Mouse (Mus musculus) C2C12 (cell line): ENCODE measurements around the gene Unc5cl. TPM values are rescaled to one million over a fixed set of nuclear protein-coding genes. Genes with fewer than 3 reads are reported as not detected.

Experiments
- H3K27me3 ChIP-seq: one replicate; pipeline ENCODE4 v1.6.1; 2011; ENCODE audit not compliant: control insufficient read depth, insufficient read depth, insufficient read length
- H3K36me3 ChIP-seq: one replicate; pipeline ENCODE4 v1.6.1; 2011; ENCODE audit not compliant: control insufficient read depth, insufficient read depth
- H3K4me3 ChIP-seq: one replicate; pipeline ENCODE4 v1.5.1; 2011; ENCODE audit warnings: mild to moderate bottlenecking, control low read depth; ENCODE audit not compliant: poor library complexity, insufficient read depth, severe bottlenecking
- H3K79me2 ChIP-seq: one replicate; pipeline ENCODE4 v1.6.1; 2011; ENCODE audit not compliant: control insufficient read depth, insufficient read depth
- H3K79me3 ChIP-seq: one replicate; pipeline ENCODE4 v1.6.1; 2011; ENCODE audit warnings: low read depth, control low read depth
- H3ac ChIP-seq: one replicate; pipeline ENCODE3; 2011; ENCODE audit warnings: low read depth; ENCODE audit not compliant: control insufficient read depth, insufficient read length
- CEBPB ChIP-seq: IDR thresholded peaks from one replicate; pipeline ENCODE4 v1.6.1; 2011; ENCODE audit warnings: low read depth, mild to moderate bottlenecking, control low read depth, moderate library complexity
- CTCF ChIP-seq: IDR thresholded peaks from one replicate; pipeline ENCODE4 v1.5.1; 2011; ENCODE audit not compliant: control insufficient read depth, insufficient read depth, insufficient read length
- FOSL1 ChIP-seq: IDR thresholded peaks from one replicate; pipeline ENCODE4 v1.8.0; 2011; ENCODE audit warnings: mild to moderate bottlenecking, low read length; ENCODE audit not compliant: poor library complexity, insufficient read depth, severe bottlenecking
- MAX ChIP-seq: IDR thresholded peaks from one replicate; pipeline ENCODE4 v1.6.1; 2011; ENCODE audit warnings: mild to moderate bottlenecking, control low read depth
- MYOD1 ChIP-seq: IDR thresholded peaks from one replicate; pipeline ENCODE4 v1.6.1; 2011; ENCODE audit warnings: low read depth; ENCODE audit not compliant: control insufficient read depth, insufficient read length
- MYOG ChIP-seq: IDR thresholded peaks from one replicate; pipeline ENCODE4 v1.6.1; 2011; ENCODE audit not compliant: control insufficient read depth, insufficient read length; ENCODE audit errors: extremely low read depth
- USF1 ChIP-seq: IDR thresholded peaks from one replicate; pipeline ENCODE4 v1.6.1; 2011; ENCODE audit warnings: low read depth, mild to moderate bottlenecking, control low read depth, moderate library complexity
- long read RNA-seq, 2 experiments: library from polyadenylated mRNA; unstranded; transcript quantifications; one replicate each; pipeline ENCODE4 v2.0.0; 2019 to 2020
- polyA plus RNA-seq: library from polyadenylated mRNA; unstranded; fragments of >200 nt; fragmentation: generic; extraction: Trizol; gene quantifications from one replicate; pipeline ENCODE4 v1.2.1, GENCODE M21; 2012; ENCODE audit warnings: missing spikeins

Unc5cl gene
- polyA plus RNA-seq = not detected
- long read RNA-seq, experiment 1 = 0 reads
- long read RNA-seq, experiment 2 = 0 reads

DNA sequence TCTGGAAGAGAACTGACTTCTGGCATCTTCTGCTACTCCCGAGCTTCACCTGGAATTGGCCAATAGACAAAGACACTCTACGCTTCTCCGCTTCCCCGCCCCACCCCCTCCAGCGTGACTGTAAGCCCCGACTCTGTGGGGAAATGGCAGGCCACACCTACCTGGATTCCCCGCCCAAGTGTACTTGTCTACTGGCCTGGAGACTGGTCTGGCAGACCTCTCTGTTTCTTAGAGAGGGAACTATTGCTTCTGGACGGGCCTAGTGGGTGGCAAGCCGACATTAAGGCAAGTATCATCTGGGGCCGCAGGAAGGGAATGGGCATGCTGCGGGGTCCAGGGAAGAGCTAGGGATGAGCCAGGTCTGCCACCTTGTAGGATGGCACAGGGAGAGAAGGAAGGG is at the start of gene Unc5cl:
TSS of gene Unc5cl (plus strand) at position 214 of the 400 bp plus-strand sequence.
- H3ac ChIP-seq = no peak within 1 kb of the TSS
- no peaks in the 10 kb centered on the region for H3K36me3 ChIP-seq
- H3K27me3 ChIP-seq = peaks cover 3% of the 10 kb centered on the region
- H3K79me2 ChIP-seq = no peaks in the 10 kb centered on the region
- no peak within 1 kb of the TSS for H3K4me3 ChIP-seq
- H3K79me3 ChIP-seq = no peaks in the 10 kb centered on the region
- TF ChIP-seq FOSL1 = no peak
- TF ChIP-seq CEBPB = no peak
- no peak for TF ChIP-seq MAX
- no peak for TF ChIP-seq CTCF
- no peak for TF ChIP-seq MYOD1
- no peak for TF ChIP-seq MYOG
- no peak for TF ChIP-seq USF1

GRCm38 (mm10) chr17:48407154-48407553 is 47.5 kb upstream of the Unc5cl start:
- Histone ChIP-seq H3K4me3 (no peak overlapping the region), H3ac (no peak overlapping the region), H3K79me3 (peaks cover 70% of the 10 kb centered on the region), H3K27me3 (no peaks in the 10 kb centered on the region), H3K79me2 (peaks cover 85% of the 10 kb centered on the region), H3K36me3 (peaks cover 28% of the 10 kb centered on the region)
- no peak for TF ChIP-seq FOSL1

DNA sequence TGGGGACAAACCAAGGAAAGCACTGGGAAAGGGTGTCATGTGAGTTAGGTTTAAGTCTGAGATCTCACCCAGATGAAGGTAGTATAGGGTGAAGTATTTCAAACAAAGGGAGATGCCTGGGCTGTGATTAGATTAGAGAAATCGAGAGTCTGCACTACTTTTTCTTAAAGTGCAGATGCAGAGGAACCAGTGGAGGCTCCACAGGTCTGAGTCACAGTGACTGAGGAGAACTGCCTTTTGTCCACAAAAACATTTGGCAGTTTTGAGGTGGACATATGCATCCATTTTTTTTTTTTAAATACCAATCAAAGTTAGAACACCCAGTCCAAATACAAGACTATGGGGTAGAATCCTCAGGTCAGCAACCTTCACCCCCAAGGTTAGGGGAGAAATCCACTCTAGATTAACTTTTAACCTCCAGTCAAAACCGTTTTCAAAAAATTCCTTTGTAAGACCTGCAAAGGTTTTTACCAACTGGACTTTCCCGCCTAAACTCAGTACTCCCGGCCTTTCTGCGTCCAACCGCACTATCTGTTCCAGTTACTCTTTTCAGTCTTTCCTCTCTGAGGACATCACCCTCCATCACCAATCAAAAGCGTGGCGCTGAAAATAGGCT is 46.7 kb upstream of the Unc5cl start:
- peak overlapping the region; percentile 83 for H3K4me3 ChIP-seq
- no peaks in the 10 kb centered on the region for H3K27me3 ChIP-seq
- peaks cover 27% of the 10 kb centered on the region for H3K36me3 ChIP-seq
- H3ac ChIP-seq = peak overlapping the region; percentile 97
- peaks cover 64% of the 10 kb centered on the region for H3K79me3 ChIP-seq
- TF ChIP-seq MYOD1 (no peak), CTCF (no peak), MAX (no peak), CEBPB (no peak), FOSL1 (no peak), MYOG (no peak), USF1 (no peak)
- H3K79me2 ChIP-seq = peaks cover 81% of the 10 kb centered on the region

- Histone ChIP-seq H3K79me3 (peaks cover 62% of the 10 kb centered on the region), H3ac (peak overlapping the region; percentile 97), H3K36me3 (peaks cover 26% of the 10 kb centered on the region), H3K79me2 (peaks cover 78% of the 10 kb centered on the region), H3K4me3 (peak overlapping the region; percentile 83), H3K27me3 (no peaks in the 10 kb centered on the region)
- no peak for TF ChIP-seq MAX
- TF ChIP-seq CEBPB = no peak
- no peak for TF ChIP-seq MYOG
- TF ChIP-seq FOSL1 = no peak
- no peak for TF ChIP-seq USF1
- TF ChIP-seq MYOD1 = no peak
- no peak for TF ChIP-seq CTCF
These were observed 46.0 kb upstream of the Unc5cl start for GRCm38 (mm10) chr17:48408526-48409291.

GRCm38 (mm10) chr17:48409380-48410298 is 45.1 kb upstream of the Unc5cl start, which contains the start of the genes Nfya and Oard1:
Gene Nfya, minus strand, starts transcription at chr17:48409906.
Gene Oard1, plus strand, starts transcription at chr17:48410014.
- H3ac ChIP-seq = peak within 1 kb of the TSS; percentile 97
- peak within 1 kb of the TSS; percentile 83 for H3K4me3 ChIP-seq
- no peaks in the 10 kb centered on the region for H3K27me3 ChIP-seq
- peak; percentile 88 for TF ChIP-seq MAX
- TF ChIP-seq FOSL1 = no peak
- H3K79me2 ChIP-seq = peaks cover 69% of the 10 kb centered on the region
- H3K79me3 ChIP-seq = peaks cover 54% of the 10 kb centered on the region
- peaks cover 19% of the 10 kb centered on the region for H3K36me3 ChIP-seq
